In genomic region chr12:100408143-100408542, GRCm38 (mm10) we compare ENCODE assay signal across 16 mouse cellular contexts.
A peak's percentile ranks its signal among the peaks of the same experiment; 100 is the strongest.
DNase-seq lines count a peak whose midpoint lies in the region; ATAC-seq and TF ChIP-seq lines count a peak whose summit lies in the region.
"Had no signal": no experiment of that assay in that cellular context is flagged by ENCODE, and none has a peak within 500 bp of the region (broad histone marks: within the 10 kb centered on the region; RNA-seq: fewer than 3 reads in every experiment).

No protein-coding gene starts in this region.

- H3K9me3 ChIP-seq in intestine, embryonic 16.5 days (ENCODE audit: control insufficient read depth, low read length): no peaks in the 10 kb centered on the region
- H3K9me3 ChIP-seq in intestine, postnatal 0 days (ENCODE audit: control insufficient read depth): no peaks in the 10 kb centered on the region
- H3K9me3 ChIP-seq in forebrain, embryonic 10.5 days: no peaks in the 10 kb centered on the region
- H3K9me3 ChIP-seq in midbrain, embryonic 15.5 days: no peaks in the 10 kb centered on the region
- H3K9me3 ChIP-seq: heart, embryonic 10.5 days; neural tube, embryonic 13.5 days had no signal

- H3K36me3 ChIP-seq in intestine, embryonic 16.5 days (ENCODE audit: control insufficient read depth, insufficient read depth, low read length): no peaks in the 10 kb centered on the region
- peaks cover 8% of the 10 kb centered on the region; the same call in 1 of the 2 replicates for H3K36me3 ChIP-seq in intestine, postnatal 0 days (ENCODE audit: control insufficient read depth, insufficient read depth)
- peaks cover 13% of the 10 kb centered on the region for H3K36me3 ChIP-seq in forebrain, embryonic 10.5 days (replicated peaks)
- 0 out of 2 replicates have a peak, but pooled peaks cover 5% of the 10 kb centered on the region for H3K36me3 ChIP-seq in midbrain, embryonic 15.5 days (replicated peaks)

- H3K4me3 ChIP-seq in intestine, embryonic 16.5 days (ENCODE audit: low read length): no peak overlapping the region
- H3K4me3 ChIP-seq in intestine, postnatal 0 days (ENCODE audit: low read depth, low read length): no peak overlapping the region
- no peak overlapping the region for H3K4me3 ChIP-seq in forebrain, embryonic 10.5 days
- no peak overlapping the region for H3K4me3 ChIP-seq in midbrain, embryonic 15.5 days
- H3K4me3 ChIP-seq: heart, embryonic 10.5 days; neural tube, embryonic 13.5 days had no signal

- DNase-seq in Muller cell, postnatal 12 days (ENCODE audit: inconsistent ontology term): peak; percentile 26
- DNase-seq in forebrain, embryonic 10.5 days (ENCODE audit: extremely low spot score, low spot score): no peak
- no peak for DNase-seq in urinary bladder, postnatal 14 days (ENCODE audit: low spot score)
- no peak for DNase-seq in embryo, embryonic 10 days (ENCODE audit: low spot score)
- DNase-seq: cerebellum, adult 8-10 months; gastrocnemius, postnatal 25 days; heart, postnatal 4 days; kidney, adult 8-10 months; right cerebral cortex, postnatal 14 days; thymus, adult 18-20 months had no signal

- H3K27ac ChIP-seq in intestine, embryonic 16.5 days (ENCODE audit: low read length): 0 out of 2 replicates have a peak overlapping the region, but pooled peaks have one; percentile 41
- H3K27ac ChIP-seq in intestine, postnatal 0 days (ENCODE audit: low read depth, low read length): no peak overlapping the region
- peak overlapping the region; percentile 65; the same call in 1 of the 2 replicates for H3K27ac ChIP-seq in forebrain, embryonic 10.5 days
- H3K27ac ChIP-seq in midbrain, embryonic 15.5 days: no peak overlapping the region; the same call in 1 of the 2 replicates
- H3K27ac ChIP-seq: heart, embryonic 10.5 days had no signal

- no peaks in the 10 kb centered on the region for H3K27me3 ChIP-seq in intestine, embryonic 16.5 days (replicated peaks; ENCODE audit: control insufficient read depth, insufficient read depth, low read length)
- no peaks in the 10 kb centered on the region for H3K27me3 ChIP-seq in intestine, postnatal 0 days (replicated peaks; ENCODE audit: control insufficient read depth, insufficient read depth, low read length)
- no peaks in the 10 kb centered on the region for H3K27me3 ChIP-seq in forebrain, embryonic 10.5 days (ENCODE audit: poor library complexity, severe bottlenecking)
- no peaks in the 10 kb centered on the region for H3K27me3 ChIP-seq in midbrain, embryonic 15.5 days (replicated peaks)
- H3K27me3 ChIP-seq: neural tube, embryonic 13.5 days had no signal

- peaks cover 21% of the 10 kb centered on the region for H3K4me1 ChIP-seq in intestine, embryonic 16.5 days (ENCODE audit: control insufficient read depth, insufficient read depth, low read length)
- no peaks in the 10 kb centered on the region for H3K4me1 ChIP-seq in intestine, postnatal 0 days (replicated peaks; ENCODE audit: control insufficient read depth, insufficient read depth, low read length)
- peaks cover 56% of the 10 kb centered on the region for H3K4me1 ChIP-seq in forebrain, embryonic 10.5 days
- peaks cover 17% of the 10 kb centered on the region for H3K4me1 ChIP-seq in midbrain, embryonic 15.5 days

- H3K4me2 ChIP-seq in intestine, embryonic 16.5 days (ENCODE audit: low read depth, low read length): no peak overlapping the region
- no peak overlapping the region for H3K4me2 ChIP-seq in intestine, postnatal 0 days (replicated peaks; ENCODE audit: low read depth)
- H3K4me2 ChIP-seq in midbrain, embryonic 15.5 days: no peak overlapping the region
- H3K4me2 ChIP-seq: liver, embryonic 11.5 days; neural tube, embryonic 13.5 days had no signal

- 73% methylated on average over 8 of the region's 8 CpGs for WGBS in intestine, embryonic 16.5 days
- 77% methylated on average over 8 of the region's 8 CpGs for WGBS in intestine, postnatal 0 days
- 37% methylated on average over 8 of the region's 8 CpGs for WGBS in forebrain, embryonic 10.5 days
- 47% methylated on average over 8 of the region's 8 CpGs for WGBS in midbrain, embryonic 15.5 days

- no peak for TF ChIP-seq CTCF in intestine, postnatal 0 days (IDR thresholded peaks at IDR 0.05; ENCODE audit: low read depth)

- no peak overlapping the region for H3K9ac ChIP-seq in intestine, embryonic 16.5 days (ENCODE audit: low read depth, low read length)
- H3K9ac ChIP-seq in intestine, postnatal 0 days (ENCODE audit: low read depth, low read length): no peak overlapping the region
- H3K9ac ChIP-seq in midbrain, embryonic 15.5 days: no peak overlapping the region
- H3K9ac ChIP-seq: neural tube, embryonic 13.5 days had no signal

- no peak for ATAC-seq in intestine, embryonic 16.5 days
- ATAC-seq in intestine, postnatal 0 days: no peak
- ATAC-seq in midbrain, embryonic 15.5 days (replicated peaks): 0 out of 2 replicates have a peak, but pooled peaks have one; percentile 9

Comparison
In these comparisons a context has a peak if more than half of its experiments do, and no peak if none do; other contexts are left out.
1. H3K27ac ChIP-seq: peak in intestine, embryonic 16.5 days (single experiment) and forebrain, embryonic 10.5 days (single experiment); none in intestine, postnatal 0 days (single experiment) and midbrain, embryonic 15.5 days (single experiment).